Mouse (Mus musculus): ENCODE measurements around the gene Glod4.

Glod4 gene

DNA sequence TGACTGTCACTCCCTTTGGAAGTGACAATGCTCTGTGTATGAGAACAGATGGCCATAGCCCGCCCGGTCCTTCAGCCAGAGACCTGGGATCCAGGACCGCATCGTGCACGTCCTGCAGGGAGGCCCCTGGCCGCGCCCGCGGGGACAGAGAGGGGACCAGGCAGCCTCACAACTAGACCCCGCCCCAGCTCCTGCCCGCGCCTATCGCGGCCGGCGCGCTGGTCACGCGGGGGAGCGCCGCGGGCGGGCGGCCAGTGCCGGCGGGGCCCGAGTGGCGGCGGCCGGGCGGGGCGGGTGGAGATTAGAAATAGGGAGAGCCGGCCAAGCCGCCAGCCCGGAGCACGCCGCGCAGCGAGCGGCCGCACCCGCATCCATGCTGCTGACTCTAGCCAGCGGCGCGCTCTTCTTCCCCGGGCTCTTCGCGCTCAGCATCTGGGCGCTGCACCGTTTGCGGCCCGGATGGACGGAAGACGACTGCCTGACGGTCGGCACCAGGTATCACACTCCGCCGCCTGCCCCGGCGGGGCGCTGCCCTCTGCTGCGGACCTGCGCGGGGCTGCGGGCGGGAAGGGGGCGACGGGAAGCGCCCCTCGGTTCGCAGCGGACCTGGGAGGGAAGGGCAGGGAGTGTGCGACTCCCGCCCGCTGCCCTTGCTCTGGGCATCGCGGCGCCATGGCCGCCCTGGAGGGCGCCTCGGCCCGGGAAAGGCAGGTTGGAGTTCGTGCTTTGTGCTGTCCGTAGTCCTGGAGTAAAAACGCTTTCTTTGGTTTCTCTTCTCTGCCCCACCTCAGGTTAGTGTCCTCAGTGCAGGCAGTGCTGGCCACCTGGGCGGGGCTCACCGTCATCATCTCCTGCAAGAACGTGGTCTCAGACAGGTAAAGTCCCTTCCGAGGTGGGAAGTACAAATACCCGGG, 41.5 kb downstream of the Glod4 start:
- peak; percentile 78 for DNase-seq (ENCODE audit: low read depth, low spot score)

GRCm38 (mm10) chr11:76196977-76197469, 46.5 kb downstream of the Glod4 start:
- no peak for DNase-seq (ENCODE audit: low read depth, low spot score)

- no peak for DNase-seq (ENCODE audit: low read depth, low spot score)
These were observed 47.1 kb downstream of the Glod4 start for GRCm38 (mm10) chr11:76196275-76196976.

DNA sequence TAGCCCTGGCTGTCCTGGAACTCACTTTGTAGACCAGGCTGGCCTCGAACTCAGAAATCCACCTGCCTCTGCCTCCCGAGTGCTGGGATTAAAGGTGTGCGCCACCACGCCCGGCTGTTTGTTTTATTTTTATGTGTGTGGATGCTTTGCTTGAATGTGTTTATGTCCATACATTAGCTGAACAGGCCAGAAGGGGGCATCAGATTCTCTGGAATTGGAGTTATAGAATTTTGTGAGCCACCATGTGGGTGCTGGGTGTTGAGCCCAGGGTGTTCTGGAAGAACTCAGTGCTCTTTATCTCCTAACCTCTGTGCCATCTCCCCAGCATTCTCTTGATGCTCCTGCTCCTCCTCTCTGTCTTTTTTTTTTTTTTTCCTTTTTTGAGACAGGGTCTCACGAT, 56.6 kb downstream of the Glod4 start:
- DNase-seq (ENCODE audit: low read depth, low spot score): no peak

DNA sequence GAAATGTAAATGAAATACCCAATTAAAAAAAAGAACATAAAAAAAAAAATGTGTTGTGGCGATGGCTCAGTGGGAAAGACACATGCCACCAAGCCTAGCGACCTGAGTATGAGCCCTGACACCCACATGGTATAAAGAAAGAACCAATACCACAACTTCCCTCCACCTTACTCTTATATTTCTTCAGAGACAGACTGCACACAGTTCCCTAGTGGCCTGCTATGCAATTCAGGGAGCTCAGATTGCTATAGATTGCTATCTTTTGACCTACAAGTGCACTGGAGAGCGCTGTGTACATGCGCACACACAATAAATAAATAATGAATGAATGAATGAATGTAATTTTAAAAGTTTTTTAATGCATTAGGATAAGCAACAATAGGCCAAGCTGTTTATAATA, 59.8 kb downstream of the Glod4 start:
- no peak for DNase-seq (ENCODE audit: low read depth, low spot score)

DNA sequence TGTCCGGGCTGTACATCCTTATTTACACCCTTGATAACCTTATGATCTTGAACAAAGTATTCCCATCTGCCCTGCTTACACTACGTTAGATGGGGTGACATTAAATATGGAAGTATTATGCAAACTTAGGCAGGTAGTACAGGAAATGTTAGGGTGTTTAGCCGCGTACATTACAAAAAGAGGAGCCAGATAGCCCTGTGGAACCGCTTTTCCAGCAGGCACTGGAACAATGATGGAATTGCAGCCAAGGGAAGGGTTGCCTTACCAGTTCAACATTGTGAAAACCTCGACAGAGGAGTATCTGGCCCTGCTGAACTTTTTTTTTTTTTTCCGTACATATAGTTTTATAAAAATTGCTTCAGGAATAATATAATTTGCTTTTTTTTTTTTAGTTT, 63.4 kb downstream of the Glod4 start:
- no peak for DNase-seq (ENCODE audit: low read depth, low spot score)

DNA sequence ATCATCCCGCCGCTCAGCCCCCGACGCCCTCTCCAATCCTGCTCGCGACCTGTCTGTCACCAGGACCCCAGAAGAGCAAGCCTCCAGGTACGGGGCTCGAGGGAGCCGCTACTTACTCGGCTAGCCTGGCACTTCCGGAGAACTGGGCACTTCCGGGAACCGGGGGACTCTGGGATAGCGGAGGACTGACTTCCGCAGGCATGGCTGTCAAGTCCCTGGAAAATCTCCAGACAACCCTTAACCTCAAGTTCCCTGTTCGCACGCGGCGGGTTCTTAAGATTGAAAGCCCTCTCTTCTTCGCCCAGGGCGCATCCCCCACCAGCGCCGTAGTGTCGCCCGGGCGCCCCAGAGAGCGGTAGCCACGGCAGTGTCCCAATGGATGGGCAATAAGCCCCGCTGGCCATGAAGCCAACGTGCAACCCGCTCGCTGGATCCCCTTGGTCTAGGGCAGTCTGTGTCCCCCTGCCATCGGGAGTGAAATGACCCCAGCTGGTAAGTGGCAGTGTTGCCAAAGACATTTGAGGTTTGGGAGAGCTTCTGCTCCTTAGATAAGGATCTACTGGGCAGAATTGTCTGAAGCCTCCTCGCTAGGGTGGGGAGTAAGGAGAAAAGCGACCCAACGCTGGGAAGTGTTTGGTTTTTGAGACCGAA, 63.9 kb downstream of the Glod4 start, which contains the start of the genes Vps53 and Fam57a:
TSS of gene Vps53 (minus strand) at position 153 of the 651 bp plus-strand sequence.
TSS of gene Fam57a (plus strand) at position 177 of the 651 bp plus-strand sequence.
- peak; percentile 77 for DNase-seq (ENCODE audit: low read depth, low spot score)

GRCm38 (mm10) chr11:76178726-76179494, 64.6 kb downstream of the Glod4 start:
- DNase-seq (ENCODE audit: low read depth, low spot score): peak; percentile 67

GRCm38 (mm10) chr11:76170207-76170606, 73.3 kb downstream of the Glod4 start:
- no peak for DNase-seq (ENCODE audit: low read depth, low spot score)

GRCm38 (mm10) chr11:76168976-76169375, 74.5 kb downstream of the Glod4 start:
- no peak for DNase-seq (ENCODE audit: low read depth, low spot score)

- DNase-seq (ENCODE audit: low read depth, low spot score): peak; percentile 76
These were observed 76.3 kb downstream of the Glod4 start for GRCm38 (mm10) chr11:76167079-76167765.

DNA sequence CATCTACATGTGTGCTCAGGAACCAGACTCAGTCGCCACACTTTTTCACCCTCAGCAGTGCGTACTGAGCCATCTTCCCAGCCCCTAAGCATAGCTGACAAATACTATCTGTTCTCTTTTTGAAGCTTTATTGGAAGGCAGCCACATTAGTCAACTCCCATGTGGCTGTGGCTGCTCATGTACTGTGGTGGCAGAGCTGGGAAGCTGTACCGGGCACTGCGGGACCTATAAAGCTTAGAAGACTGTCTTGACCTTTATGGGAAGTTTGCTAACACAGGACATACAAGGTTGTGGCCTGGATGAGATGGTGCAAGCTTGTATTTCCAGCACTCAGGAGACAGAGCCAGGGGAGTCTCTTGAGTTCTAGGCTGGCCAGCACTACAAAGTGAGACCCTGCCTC, 76.9 kb downstream of the Glod4 start:
- DNase-seq (ENCODE audit: low read depth, low spot score): no peak

- peak; percentile 38 for DNase-seq (ENCODE audit: low read depth, low spot score)
These were observed 83.3 kb downstream of the Glod4 start for GRCm38 (mm10) chr11:76160251-76160650.

DNA sequence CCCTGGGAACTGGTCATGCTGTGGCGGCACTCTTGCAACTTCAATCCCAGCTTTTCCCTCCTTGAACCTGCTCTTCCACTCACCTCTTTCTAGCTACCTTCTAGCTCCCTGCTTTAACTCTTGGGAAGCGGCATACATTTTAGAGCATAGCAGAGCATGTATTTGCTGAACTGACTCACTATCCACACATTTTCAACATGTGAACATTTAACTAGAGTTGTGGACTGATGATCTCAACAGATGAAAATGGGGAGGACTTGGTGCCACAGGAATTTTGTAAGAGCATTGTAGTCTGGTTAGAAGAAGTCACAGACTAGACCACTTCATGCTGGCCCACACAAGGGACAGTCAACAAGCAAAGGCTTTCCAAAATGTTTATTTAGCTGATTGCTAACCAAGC, 85.2 kb downstream of the Glod4 start:
- DNase-seq (ENCODE audit: low read depth, low spot score): no peak

- no peak for DNase-seq (ENCODE audit: low read depth, low spot score)
These were observed 88.7 kb downstream of the Glod4 start for GRCm38 (mm10) chr11:76154861-76155260.

GRCm38 (mm10) chr11:76154200-76154599, 89.3 kb downstream of the Glod4 start:
- DNase-seq (ENCODE audit: low read depth, low spot score): no peak

DNA sequence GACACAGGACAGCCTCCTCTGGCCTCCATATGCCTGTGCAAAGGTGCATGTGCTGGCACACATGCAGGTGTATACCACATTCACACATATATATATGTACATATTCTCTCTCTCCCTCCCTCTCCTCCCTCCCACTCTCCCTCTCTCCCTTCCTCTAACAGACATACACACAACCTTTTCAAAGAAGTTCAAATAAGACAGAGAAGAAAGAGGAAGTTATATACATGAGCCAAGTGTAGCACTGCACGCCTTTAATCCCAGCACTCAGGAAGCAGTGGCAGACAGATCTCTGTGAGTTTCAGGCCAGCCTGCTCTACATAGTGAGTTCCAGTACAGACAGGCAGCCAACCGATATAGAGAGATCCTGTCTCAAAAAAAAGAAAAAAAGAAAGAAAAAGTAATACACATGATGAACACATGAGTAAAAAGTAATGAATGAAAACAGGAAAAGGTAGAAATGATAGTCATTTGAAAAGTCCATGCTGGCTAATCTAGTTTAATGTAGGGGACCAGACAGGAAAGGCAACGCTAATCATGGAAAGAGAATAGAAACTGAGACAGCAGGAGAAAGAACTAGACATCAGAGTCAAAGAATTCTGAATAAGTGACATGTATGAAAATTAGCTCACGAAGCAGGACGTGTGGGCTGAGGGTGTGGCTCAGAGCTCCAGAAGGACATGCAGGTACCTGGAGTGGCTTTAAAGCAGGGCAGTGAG, 90.1 kb downstream of the Glod4 start:
- DNase-seq (ENCODE audit: low read depth, low spot score): no peak

GRCm38 (mm10) chr11:76150980-76151379, 92.5 kb downstream of the Glod4 start:
- no peak for DNase-seq (ENCODE audit: low read depth, low spot score)

DNA sequence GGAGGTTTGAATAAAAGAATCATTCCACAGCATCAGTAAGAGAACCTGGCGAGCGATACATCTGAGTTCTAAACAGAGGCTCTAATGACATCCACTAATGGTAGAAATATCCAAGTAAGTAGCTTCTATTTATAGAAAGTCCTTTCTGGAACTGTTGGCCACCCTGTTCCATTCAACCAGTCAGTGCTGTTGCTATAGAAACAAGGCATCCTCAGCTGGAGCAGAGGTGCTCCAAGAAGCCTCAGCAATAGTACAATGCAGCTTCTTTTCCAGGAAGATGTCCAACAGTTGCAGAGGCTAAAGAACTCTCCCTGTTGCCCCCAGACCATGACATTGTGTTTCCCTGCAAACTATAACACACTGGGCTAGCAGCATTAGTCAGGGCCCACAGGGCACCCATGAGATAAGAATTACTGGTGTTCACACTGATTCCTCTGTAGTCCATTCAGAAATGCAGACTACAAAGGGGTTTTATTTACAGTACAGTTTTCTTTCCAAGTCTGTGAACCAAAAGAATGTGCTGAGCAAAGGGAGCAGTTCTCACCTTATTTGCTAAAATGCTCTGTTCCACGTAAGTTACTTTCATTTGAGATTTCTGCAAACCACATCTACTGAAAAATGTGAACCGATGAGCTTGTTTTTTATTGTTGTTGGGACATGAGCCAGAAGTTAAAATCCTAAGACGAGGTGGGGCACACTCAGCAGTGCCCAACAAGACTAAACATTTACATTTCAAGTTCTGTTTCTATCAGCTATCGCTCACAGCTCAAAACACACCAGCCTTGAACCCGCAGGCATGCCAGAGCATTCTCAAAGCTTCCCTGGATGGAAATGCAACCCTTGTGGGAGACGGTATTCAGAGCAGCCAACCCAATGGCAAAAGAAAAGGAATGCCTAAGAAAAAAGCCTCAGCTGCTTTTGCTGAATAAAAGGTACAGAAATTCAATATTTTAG, 95.2 kb downstream of the Glod4 start:
- no peak for DNase-seq (ENCODE audit: low read depth, low spot score)

Data from mesoderm, embryonic 11.5 days (tissue).